In genomic region chr3:96235836-96236235, GRCm38 (mm10) we compare ENCODE assay signal across 29 mouse cellular contexts. TPM values are rescaled to one million over a fixed set of nuclear protein-coding genes. Genes with fewer than 3 reads are reported as not detected.
DNase-seq lines count a peak whose midpoint lies in the region; ATAC-seq and TF ChIP-seq lines count a peak whose summit lies in the region.
"Had no signal": no experiment of that assay in that cellular context is flagged by ENCODE, and none has a peak within 500 bp of the region (broad histone marks: within the 10 kb centered on the region; RNA-seq: fewer than 3 reads in every experiment).

No protein-coding gene starts in this region.

- H3K27me3 ChIP-seq in embryonic facial prominence, embryonic 12.5 days: no peaks in the 10 kb centered on the region
- no peaks in the 10 kb centered on the region for H3K27me3 ChIP-seq in embryonic facial prominence, embryonic 10.5 days (replicated peaks; ENCODE audit: low read depth, poor library complexity, severe bottlenecking)
- H3K27me3 ChIP-seq in kidney, postnatal 0 days (ENCODE audit: insufficient read depth, low read length): no peaks in the 10 kb centered on the region
- no peaks in the 10 kb centered on the region for H3K27me3 ChIP-seq in kidney, embryonic 16.5 days (ENCODE audit: insufficient read depth, low read length)
- H3K27me3 ChIP-seq in megakaryocyte, embryonic 14.5 days (replicated peaks): no peaks in the 10 kb centered on the region
- H3K27me3 ChIP-seq in liver, embryonic 16.5 days (ENCODE audit: control insufficient read depth, insufficient read depth, low read depth, low read length): no peaks in the 10 kb centered on the region
- H3K27me3 ChIP-seq: forebrain, embryonic 15.5 days; heart, embryonic 15.5 days; hindbrain, embryonic 15.5 days; limb, embryonic 15.5 days had no signal

- ATAC-seq in embryonic facial prominence, embryonic 12.5 days (ENCODE audit: insufficient number of reproducible peaks, insufficient read depth, low FRiP score, low TSS enrichment): no peak
- no peak for ATAC-seq in kidney, postnatal 0 days (replicated peaks; ENCODE audit: low FRiP score, low read depth)
- ATAC-seq in kidney, embryonic 16.5 days (ENCODE audit: low FRiP score, low TSS enrichment): no peak
- no peak for ATAC-seq in megakaryocyte, adult 5-6 weeks (ENCODE audit: poor library complexity, severe bottlenecking)
- ATAC-seq in liver, embryonic 16.5 days (ENCODE audit: low read depth): no peak
- ATAC-seq: forebrain, embryonic 15.5 days had no signal

- H3K4me1 ChIP-seq in embryonic facial prominence, embryonic 12.5 days: peaks cover 19% of the 10 kb centered on the region
- H3K4me1 ChIP-seq in embryonic facial prominence, embryonic 10.5 days: peaks cover 16% of the 10 kb centered on the region
- peaks cover 7% of the 10 kb centered on the region for H3K4me1 ChIP-seq in kidney, postnatal 0 days (replicated peaks; ENCODE audit: insufficient read depth, low read length)
- H3K4me1 ChIP-seq in kidney, embryonic 16.5 days (ENCODE audit: insufficient read depth, low read length): peaks cover 21% of the 10 kb centered on the region
- H3K4me1 ChIP-seq in megakaryocyte, embryonic 14.5 days: peaks cover 39% of the 10 kb centered on the region
- peaks cover 16% of the 10 kb centered on the region for H3K4me1 ChIP-seq in liver, embryonic 16.5 days (ENCODE audit: control insufficient read depth, low read depth, low read length)

- H3K27ac ChIP-seq in embryonic facial prominence, embryonic 12.5 days: peak overlapping the region; percentile 7; the same call in 1 of the 2 replicates
- no peak overlapping the region; the same call in 1 of the 2 replicates for H3K27ac ChIP-seq in embryonic facial prominence, embryonic 10.5 days (replicated peaks)
- H3K27ac ChIP-seq in kidney, postnatal 0 days: no peak overlapping the region
- no peak overlapping the region for H3K27ac ChIP-seq in kidney, embryonic 16.5 days (ENCODE audit: low read length)
- peak overlapping the region; percentile 29; the same call in 1 of the 2 replicates for H3K27ac ChIP-seq in liver, embryonic 16.5 days (ENCODE audit: low read length)
- H3K27ac ChIP-seq: forebrain, embryonic 15.5 days; heart, embryonic 15.5 days; hindbrain, embryonic 15.5 days; limb, embryonic 15.5 days; stomach, postnatal 0 days had no signal

- no peak overlapping the region for H3K9ac ChIP-seq in embryonic facial prominence, embryonic 12.5 days
- no peak overlapping the region for H3K9ac ChIP-seq in kidney, postnatal 0 days (ENCODE audit: low read depth, low read length)
- no peak overlapping the region for H3K9ac ChIP-seq in kidney, embryonic 16.5 days (replicated peaks; ENCODE audit: low read length)
- peak overlapping the region; percentile 1; the same call in 1 of the 2 replicates for H3K9ac ChIP-seq in liver, embryonic 16.5 days (ENCODE audit: low read depth, low read length)
- H3K9ac ChIP-seq: forebrain, embryonic 15.5 days; heart, embryonic 15.5 days; hindbrain, embryonic 15.5 days; limb, embryonic 15.5 days had no signal

- no peaks in the 10 kb centered on the region for H3K36me3 ChIP-seq in embryonic facial prominence, embryonic 12.5 days
- H3K36me3 ChIP-seq in embryonic facial prominence, embryonic 10.5 days (replicated peaks): no peaks in the 10 kb centered on the region
- no peaks in the 10 kb centered on the region for H3K36me3 ChIP-seq in kidney, postnatal 0 days (ENCODE audit: insufficient read depth, low read length)
- H3K36me3 ChIP-seq in kidney, embryonic 16.5 days (ENCODE audit: insufficient read depth, low read length): no peaks in the 10 kb centered on the region
- no peaks in the 10 kb centered on the region for H3K36me3 ChIP-seq in megakaryocyte, embryonic 14.5 days (replicated peaks; ENCODE audit: low read length)
- H3K36me3 ChIP-seq in liver, embryonic 16.5 days (ENCODE audit: control insufficient read depth, insufficient read depth): no peaks in the 10 kb centered on the region
- H3K36me3 ChIP-seq: forebrain, embryonic 15.5 days; heart, embryonic 15.5 days; hindbrain, embryonic 15.5 days; limb, embryonic 15.5 days had no signal

- no peak for TF ChIP-seq CTCF in kidney, postnatal 0 days (IDR thresholded peaks at IDR 0.05; ENCODE audit: low read depth)

- no peak overlapping the region for H3K4me2 ChIP-seq in embryonic facial prominence, embryonic 12.5 days (replicated peaks)
- no peak overlapping the region for H3K4me2 ChIP-seq in kidney, postnatal 0 days (ENCODE audit: low read length)
- H3K4me2 ChIP-seq in kidney, embryonic 16.5 days (replicated peaks; ENCODE audit: low read depth, low read length): no peak overlapping the region
- H3K4me2 ChIP-seq in liver, embryonic 16.5 days (ENCODE audit: low read depth, low read length): peak overlapping the region; percentile 74; the same call in 1 of the 2 replicates
- H3K4me2 ChIP-seq: forebrain, embryonic 15.5 days; hindbrain, embryonic 15.5 days; limb, embryonic 15.5 days; midbrain, embryonic 11.5 days had no signal

- DNase-seq in embryonic facial prominence, embryonic 10.5 days (ENCODE audit: low spot score): no peak
- DNase-seq in kidney, postnatal 0 days (ENCODE audit: low spot score): peak; percentile 27
- DNase-seq in right cerebral cortex, postnatal 25 days: no peak
- DNase-seq: adrenal gland, postnatal 14 days; cerebellum, adult 8-10 months; cerebellum, postnatal 36 days; embryo, embryonic 11 days; heart, postnatal 36 days; kidney, adult 8-10 months; kidney, postnatal 36 days; layer of hippocampus, adult 9-11 months; lung, postnatal 4 days; right cerebral cortex, adult 18-20 months; thymus, adult 2 months had no signal

- no peak overlapping the region for H3K4me3 ChIP-seq in embryonic facial prominence, embryonic 12.5 days
- no peak overlapping the region; the same call in 1 of the 2 replicates for H3K4me3 ChIP-seq in embryonic facial prominence, embryonic 10.5 days
- no peak overlapping the region for H3K4me3 ChIP-seq in kidney, postnatal 0 days (replicated peaks; ENCODE audit: low read depth, low read length)
- no peak overlapping the region for H3K4me3 ChIP-seq in kidney, embryonic 16.5 days (ENCODE audit: low read length)
- peak overlapping the region; percentile 69 for H3K4me3 ChIP-seq in megakaryocyte, embryonic 14.5 days (replicated peaks)
- H3K4me3 ChIP-seq in liver, embryonic 16.5 days (ENCODE audit: low read depth, low read length): peak overlapping the region; percentile 69
- H3K4me3 ChIP-seq: forebrain, embryonic 15.5 days; heart, embryonic 15.5 days; hindbrain, embryonic 15.5 days; limb, embryonic 15.5 days had no signal

- 47% methylated on average over 3 of the region's 3 CpGs for WGBS in embryonic facial prominence, embryonic 12.5 days
- 52% methylated on average over 3 of the region's 3 CpGs for WGBS in embryonic facial prominence, embryonic 10.5 days
- WGBS in kidney, postnatal 0 days: 43% methylated on average over 3 of the region's 3 CpGs
- 21% methylated on average over 3 of the region's 3 CpGs for WGBS in kidney, embryonic 16.5 days
- WGBS in liver, embryonic 16.5 days (ENCODE audit: insufficient replicate concordance): 63% methylated on average over 3 of the region's 3 CpGs

- no peaks in the 10 kb centered on the region for H3K9me3 ChIP-seq in embryonic facial prominence, embryonic 12.5 days
- no peaks in the 10 kb centered on the region for H3K9me3 ChIP-seq in embryonic facial prominence, embryonic 10.5 days
- H3K9me3 ChIP-seq in kidney, postnatal 0 days (replicated peaks; ENCODE audit: low read length): no peaks in the 10 kb centered on the region
- H3K9me3 ChIP-seq in kidney, embryonic 16.5 days (ENCODE audit: low read length): no peaks in the 10 kb centered on the region
- no peaks in the 10 kb centered on the region for H3K9me3 ChIP-seq in megakaryocyte, embryonic 14.5 days
- H3K9me3 ChIP-seq in liver, embryonic 16.5 days (replicated peaks; ENCODE audit: control insufficient read depth, low read length): no peaks in the 10 kb centered on the region
- H3K9me3 ChIP-seq: forebrain, embryonic 15.5 days; heart, embryonic 15.5 days; hindbrain, embryonic 15.5 days; limb, embryonic 15.5 days had no signal

RNA-seq across cellular contexts. Expression of gene Hist2h3c2, which starts 3.1 kb away (rescaled TPM):
- polyA plus RNA-seq in embryonic facial prominence, embryonic 12.5 days (2016; fragmentation: Nextera tagmentation; extraction: Ambion mirVana): 7.1 and 8.2 TPM in 2 replicates
- polyA plus RNA-seq in embryonic facial prominence, embryonic 10.5 days (2016; fragmentation: Nextera tagmentation; extraction: Ambion mirVana): 4.9 and 6.6 TPM in 2 replicates
- polyA plus RNA-seq in kidney, postnatal 0 days (2015; fragmentation: Nextera tagmentation; extraction: Ambion mirVana): 2.1 and 2.3 TPM in 2 replicates
- polyA plus RNA-seq in kidney, embryonic 16.5 days (2015; fragmentation: Nextera tagmentation; extraction: Ambion mirVana): 3.1 and 3.7 TPM in 2 replicates
- polyA plus RNA-seq in megakaryocyte, embryonic 14.5 days (2012; ENCODE audit: insufficient read depth, low replicate concordance): 50.2 and 139 TPM in 2 replicates
- total RNA-seq in megakaryocyte, adult 5-6 weeks (2015): 319 and 351 TPM in 2 replicates
- 146 and 157 TPM in 2 replicates for total RNA-seq in megakaryocyte, adult 5-6 weeks (2017)
- 9.2 and 9.8 TPM in 2 replicates for polyA plus RNA-seq in liver, embryonic 16.5 days (2015; fragmentation: Nextera tagmentation; extraction: Ambion mirVana)

RNA-seq across cellular contexts. Expression of gene Hist2h2aa2, which starts 4.2 kb away (rescaled TPM):
- 45.4 and 60.5 TPM in 2 replicates for polyA plus RNA-seq in embryonic facial prominence, embryonic 12.5 days (2016; fragmentation: Nextera tagmentation; extraction: Ambion mirVana)
- 26.6 and 32.1 TPM in 2 replicates for polyA plus RNA-seq in embryonic facial prominence, embryonic 10.5 days (2016; fragmentation: Nextera tagmentation; extraction: Ambion mirVana)
- 86.7 and 107 TPM in 2 replicates for polyA plus RNA-seq in kidney, postnatal 0 days (2015; fragmentation: Nextera tagmentation; extraction: Ambion mirVana)
- polyA plus RNA-seq in kidney, embryonic 16.5 days (2015; fragmentation: Nextera tagmentation; extraction: Ambion mirVana): 46.3 and 49.3 TPM in 2 replicates
- polyA plus RNA-seq in megakaryocyte, embryonic 14.5 days (2012; ENCODE audit: insufficient read depth, low replicate concordance): 947 and 1,036 TPM in 2 replicates
- 98.2 and 115 TPM in 2 replicates for total RNA-seq in megakaryocyte, adult 5-6 weeks (2015)
- not detected in 2 replicates for total RNA-seq in megakaryocyte, adult 5-6 weeks (2017)
- polyA plus RNA-seq in liver, embryonic 16.5 days (2015; fragmentation: Nextera tagmentation; extraction: Ambion mirVana): 77.1 and 92.2 TPM in 2 replicates

RNA-seq across cellular contexts. Expression of gene Hist2h2aa1, which starts 9.5 kb away (rescaled TPM):
- 19.8 and 19.9 TPM in 2 replicates for polyA plus RNA-seq in embryonic facial prominence, embryonic 12.5 days (2016; fragmentation: Nextera tagmentation; extraction: Ambion mirVana)
- 4.8 and 8.6 TPM in 2 replicates for polyA plus RNA-seq in embryonic facial prominence, embryonic 10.5 days (2016; fragmentation: Nextera tagmentation; extraction: Ambion mirVana)
- 30.9 and 33.5 TPM in 2 replicates for polyA plus RNA-seq in kidney, postnatal 0 days (2015; fragmentation: Nextera tagmentation; extraction: Ambion mirVana)
- 12.9 and 14.2 TPM in 2 replicates for polyA plus RNA-seq in kidney, embryonic 16.5 days (2015; fragmentation: Nextera tagmentation; extraction: Ambion mirVana)
- polyA plus RNA-seq in megakaryocyte, embryonic 14.5 days (2012; ENCODE audit: insufficient read depth, low replicate concordance): 57.2 and 67.0 TPM in 2 replicates
- total RNA-seq in megakaryocyte, adult 5-6 weeks (2015): not detected in 2 replicates
- total RNA-seq in megakaryocyte, adult 5-6 weeks (2017): 12,468 and 14,692 TPM in 2 replicates
- 34.7 and 39.6 TPM in 2 replicates for polyA plus RNA-seq in liver, embryonic 16.5 days (2015; fragmentation: Nextera tagmentation; extraction: Ambion mirVana)

RNA-seq across cellular contexts. Expression of gene Hist2h3c1, which starts 10.6 kb away (rescaled TPM):
- 0.83 TPM in 1 of 2 replicates, not detected in the other for polyA plus RNA-seq in embryonic facial prominence, embryonic 12.5 days (2016; fragmentation: Nextera tagmentation; extraction: Ambion mirVana)
- polyA plus RNA-seq in embryonic facial prominence, embryonic 10.5 days (2016; fragmentation: Nextera tagmentation; extraction: Ambion mirVana): 0.52 and 0.81 TPM in 2 replicates
- polyA plus RNA-seq in kidney, postnatal 0 days (2015; fragmentation: Nextera tagmentation; extraction: Ambion mirVana): 0.62 and 1.0 TPM in 2 replicates
- 0.24 and 1.1 TPM in 2 replicates for polyA plus RNA-seq in kidney, embryonic 16.5 days (2015; fragmentation: Nextera tagmentation; extraction: Ambion mirVana)
- not detected in 2 replicates for polyA plus RNA-seq in megakaryocyte, embryonic 14.5 days (2012; ENCODE audit: insufficient read depth, low replicate concordance)
- 17.8 and 20.2 TPM in 2 replicates for total RNA-seq in megakaryocyte, adult 5-6 weeks (2015)
- 2.8 TPM in 1 of 2 replicates, not detected in the other for total RNA-seq in megakaryocyte, adult 5-6 weeks (2017)
- polyA plus RNA-seq in liver, embryonic 16.5 days (2015; fragmentation: Nextera tagmentation; extraction: Ambion mirVana): 4.3 and 4.9 TPM in 2 replicates
- total RNA-seq: gastrocnemius, adult 8-10 months; heart, postnatal 36 days; left cerebral cortex, adult 18-20 months; left cerebral cortex, postnatal 25 days had no signal
- polyA plus RNA-seq: gonadal fat pad, adult 2 months; thymus, adult 2 months had no signal

RNA-seq across cellular contexts. Expression of gene Hist2h2be, which starts 14.9 kb away (rescaled TPM):
- polyA plus RNA-seq in embryonic facial prominence, embryonic 12.5 days (2016; fragmentation: Nextera tagmentation; extraction: Ambion mirVana): 10.6 and 11.7 TPM in 2 replicates
- polyA plus RNA-seq in embryonic facial prominence, embryonic 10.5 days (2016; fragmentation: Nextera tagmentation; extraction: Ambion mirVana): 6.4 and 7.8 TPM in 2 replicates
- polyA plus RNA-seq in kidney, postnatal 0 days (2015; fragmentation: Nextera tagmentation; extraction: Ambion mirVana): 8.7 and 8.9 TPM in 2 replicates
- 11.1 and 16.9 TPM in 2 replicates for polyA plus RNA-seq in kidney, embryonic 16.5 days (2015; fragmentation: Nextera tagmentation; extraction: Ambion mirVana)
- 0.10 TPM in 1 of 2 replicates, not detected in the other for polyA plus RNA-seq in megakaryocyte, embryonic 14.5 days (2012; ENCODE audit: insufficient read depth, low replicate concordance)
- 10.2 and 11.9 TPM in 2 replicates for total RNA-seq in megakaryocyte, adult 5-6 weeks (2015)
- 14.8 and 14.9 TPM in 2 replicates for total RNA-seq in megakaryocyte, adult 5-6 weeks (2017)
- 7.2 and 8.7 TPM in 2 replicates for polyA plus RNA-seq in liver, embryonic 16.5 days (2015; fragmentation: Nextera tagmentation; extraction: Ambion mirVana)

Comparison
In these comparisons a context has a peak if more than half of its experiments do, and no peak if none do; other contexts are left out.
1. H3K27ac ChIP-seq: peak in embryonic facial prominence, embryonic 12.5 days (single experiment) and liver, embryonic 16.5 days (single experiment); none in embryonic facial prominence, embryonic 10.5 days (single experiment), kidney, postnatal 0 days (single experiment) and kidney, embryonic 16.5 days (single experiment).
2. H3K4me3 ChIP-seq: peak in megakaryocyte, embryonic 14.5 days (single experiment) and liver, embryonic 16.5 days (single experiment); none in embryonic facial prominence, embryonic 12.5 days (single experiment), embryonic facial prominence, embryonic 10.5 days (single experiment), kidney, postnatal 0 days (single experiment) and kidney, embryonic 16.5 days (single experiment).